Comparison of ENCODE assay signal across 22 mouse cellular contexts in the genomic region with DNA sequence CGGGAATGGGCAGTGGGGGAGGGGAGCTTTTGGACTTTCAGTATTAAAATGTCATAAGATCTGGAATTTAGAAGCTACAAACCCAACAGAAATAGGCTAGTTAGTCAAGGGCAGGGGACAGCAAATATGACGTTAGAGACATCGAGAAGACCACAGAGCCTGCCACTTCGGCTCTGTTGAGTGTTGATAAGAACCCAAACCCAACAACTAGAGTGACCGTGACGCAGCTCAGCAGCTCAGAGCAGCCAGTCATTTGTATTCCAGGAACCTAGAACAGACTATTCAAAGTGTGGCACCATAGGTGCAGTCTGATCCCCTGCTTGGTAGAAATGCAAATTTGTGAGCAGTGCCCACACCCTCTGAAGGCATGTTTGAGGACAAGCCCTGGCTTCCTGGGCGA.
"Had no signal": no experiment of that assay in that cellular context is flagged by ENCODE, and none has a peak within 500 bp of the region (broad histone marks: within the 10 kb centered on the region; RNA-seq: fewer than 3 reads in every experiment).

No protein-coding gene starts in this region.

- H3K36me3 ChIP-seq: intestine, embryonic 15.5 days; limb, embryonic 12.5 days; limb, embryonic 15.5 days; lung, embryonic 15.5 days; midbrain, embryonic 12.5 days; neural tube, embryonic 13.5 days; stomach, embryonic 15.5 days had no signal

- H3K4me1 ChIP-seq: intestine, embryonic 15.5 days; limb, embryonic 12.5 days; limb, embryonic 15.5 days; midbrain, embryonic 12.5 days; stomach, embryonic 15.5 days had no signal

- ATAC-seq: intestine, embryonic 15.5 days; midbrain, embryonic 16.5 days had no signal

- H3K27me3 ChIP-seq: intestine, embryonic 15.5 days; limb, embryonic 12.5 days; limb, embryonic 15.5 days; lung, embryonic 15.5 days; neural tube, embryonic 13.5 days; stomach, embryonic 15.5 days had no signal

- H3K4me2 ChIP-seq: intestine, embryonic 15.5 days; limb, embryonic 12.5 days; limb, embryonic 15.5 days; lung, embryonic 15.5 days; midbrain, embryonic 12.5 days; neural tube, embryonic 13.5 days; stomach, embryonic 15.5 days had no signal

- H3K4me3 ChIP-seq: intestine, embryonic 15.5 days; limb, embryonic 12.5 days; limb, embryonic 15.5 days; lung, embryonic 15.5 days; midbrain, embryonic 12.5 days; myocyte; neural tube, embryonic 13.5 days; stomach, embryonic 15.5 days had no signal

- H3K9me3 ChIP-seq: intestine, embryonic 15.5 days; limb, embryonic 12.5 days; limb, embryonic 15.5 days; lung, embryonic 15.5 days; midbrain, embryonic 12.5 days; neural tube, embryonic 13.5 days; stomach, embryonic 15.5 days had no signal

- H3K9ac ChIP-seq: intestine, embryonic 15.5 days; limb, embryonic 12.5 days; limb, embryonic 15.5 days; liver, embryonic 14.5 days; lung, embryonic 15.5 days; midbrain, embryonic 12.5 days; neural tube, embryonic 13.5 days; stomach, embryonic 15.5 days had no signal

- H3K27ac ChIP-seq: intestine, embryonic 15.5 days; limb, embryonic 12.5 days; limb, embryonic 15.5 days; liver, embryonic 14.5 days; lung, embryonic 15.5 days; midbrain, embryonic 12.5 days; neural tube, embryonic 13.5 days; stomach, embryonic 15.5 days had no signal

- DNase-seq: kidney, adult 18-20 months; kidney, adult 9 months; kidney, postnatal 14 days; kidney, postnatal 4 days; left cerebral cortex, postnatal 4 days; lung, adult 18-20 months; lung, postnatal 10 days; lung, postnatal 36 days; retina, postnatal 1 day; right cerebral cortex, postnatal 25 days; spleen, adult 18-20 months; thymus, postnatal 36 days had no signal
